Mouse (Mus musculus) cerebellum, adult 9-11 months (tissue): ENCODE results near the gene Mllt3.

ENCODE experiments used
- DNase-seq: peaks from one replicate; pipeline ENCODE4 v3.0.0; 2022

The Mllt3 gene

DNA sequence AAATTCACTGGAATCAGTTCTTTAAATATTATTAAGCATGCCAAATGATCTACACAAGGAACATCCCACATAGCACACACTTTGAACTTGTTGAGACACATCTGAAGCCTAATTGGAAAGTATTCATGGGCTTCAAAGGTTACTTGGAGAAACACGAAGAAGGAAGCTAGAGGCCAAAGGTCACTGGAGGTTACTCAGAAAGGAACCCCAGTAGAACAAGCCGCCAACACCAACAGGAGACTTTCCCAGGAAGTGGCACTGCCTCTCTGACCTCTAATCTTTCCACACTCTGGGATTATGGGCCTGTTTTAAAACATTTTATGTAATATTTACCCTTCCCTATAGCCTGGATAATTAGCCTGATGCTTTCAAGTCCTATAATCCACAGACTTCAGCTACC lies 162.6 kb downstream of the Mllt3 start:
- no peak for DNase-seq

DNA sequence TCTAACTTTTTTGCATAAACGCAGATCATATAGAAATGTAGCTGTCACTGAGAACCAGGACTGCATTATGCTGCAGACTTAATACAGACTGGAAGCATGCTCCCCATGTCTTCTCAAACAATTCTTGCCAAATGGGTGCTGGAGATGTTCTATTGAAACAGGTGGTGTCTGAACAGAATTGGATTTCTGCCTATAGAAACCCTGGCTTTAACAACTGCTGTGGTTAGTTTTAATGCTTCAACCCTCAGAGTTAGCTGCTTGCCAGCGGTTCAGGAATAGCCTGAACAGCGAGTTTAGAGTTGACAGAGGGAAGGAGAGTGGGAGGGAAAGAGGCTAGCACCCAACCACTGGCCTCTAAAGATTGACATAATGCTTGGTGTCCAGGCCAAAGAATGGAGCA lies 166.6 kb downstream of the Mllt3 start:
- DNase-seq = peak; percentile 34

DNA sequence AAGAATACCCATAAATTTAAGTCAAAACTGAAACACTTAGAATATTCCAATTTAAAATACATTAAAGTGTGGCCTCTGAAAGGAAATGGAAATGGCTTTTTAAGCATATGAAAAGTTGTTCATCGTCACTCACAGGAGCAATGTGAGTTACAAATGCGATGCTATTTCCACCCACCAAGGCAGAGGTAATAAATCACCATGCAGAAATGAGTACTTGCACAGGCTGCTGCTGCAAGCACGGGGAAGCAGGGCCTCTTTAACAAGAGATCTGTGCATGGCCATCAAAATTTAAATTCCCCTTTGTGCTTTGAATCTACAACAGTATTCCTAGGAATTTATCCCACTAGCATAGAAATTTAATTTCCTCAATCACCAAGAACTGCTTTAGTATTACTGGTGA lies 167.3 kb downstream of the Mllt3 start:
- no peak for DNase-seq

DNA sequence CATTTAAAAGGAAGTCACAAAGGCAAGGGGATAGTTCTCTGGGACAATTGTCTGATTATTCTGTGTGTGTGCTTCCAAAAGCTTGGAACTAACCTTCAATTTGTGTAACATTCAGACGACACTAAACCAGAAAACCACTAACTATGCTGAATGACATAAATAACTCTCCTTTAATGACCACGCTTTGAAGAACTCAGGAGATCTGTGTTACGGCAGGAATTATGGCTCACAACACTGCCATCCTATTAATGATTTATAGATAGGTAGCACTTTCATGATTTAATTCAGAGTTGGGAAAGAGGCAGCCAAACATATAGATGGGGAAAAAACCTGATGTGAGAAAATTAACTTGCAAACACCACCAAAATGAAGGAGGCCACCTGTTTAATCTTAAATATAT lies 168.1 kb downstream of the Mllt3 start:
- DNase-seq = no peak

DNA sequence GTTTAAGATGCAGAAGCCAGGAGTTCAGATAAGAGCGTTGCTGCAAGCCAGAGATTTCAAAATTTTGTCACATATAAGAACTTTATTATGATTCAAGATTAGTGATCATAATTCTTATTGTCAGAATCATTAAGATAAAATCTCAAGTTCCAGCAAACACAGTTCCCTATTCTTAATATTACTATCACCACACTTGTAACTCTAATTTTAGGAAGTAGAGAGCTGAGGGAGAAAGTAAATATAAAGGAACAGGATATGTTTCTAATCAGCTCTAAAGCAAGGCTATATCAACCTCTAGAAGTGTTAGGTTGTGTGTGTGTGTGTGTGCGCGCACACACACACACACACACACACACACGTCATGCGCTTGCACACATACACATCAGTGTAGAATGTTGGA lies 170.0 kb downstream of the Mllt3 start:
- DNase-seq = no peak

DNA sequence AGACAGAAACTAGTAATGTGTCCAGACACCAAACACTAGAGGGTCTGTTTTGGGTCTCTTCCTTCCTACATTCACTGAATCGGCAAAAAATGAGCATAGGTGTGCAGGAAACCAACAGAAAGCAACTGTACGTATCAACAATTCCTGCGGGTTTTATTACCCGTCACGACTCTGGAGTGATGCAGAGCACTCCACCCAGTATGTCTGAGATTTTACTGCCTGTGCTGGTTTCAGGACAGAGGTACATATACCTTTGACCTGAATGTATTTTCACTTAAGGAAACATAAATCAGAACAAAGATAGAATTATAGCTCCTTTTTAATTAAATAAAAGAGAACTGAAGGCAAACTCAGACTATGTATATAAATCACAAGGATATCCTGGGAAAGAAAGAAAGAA lies 172.4 kb downstream of the Mllt3 start:
- no peak for DNase-seq

DNA sequence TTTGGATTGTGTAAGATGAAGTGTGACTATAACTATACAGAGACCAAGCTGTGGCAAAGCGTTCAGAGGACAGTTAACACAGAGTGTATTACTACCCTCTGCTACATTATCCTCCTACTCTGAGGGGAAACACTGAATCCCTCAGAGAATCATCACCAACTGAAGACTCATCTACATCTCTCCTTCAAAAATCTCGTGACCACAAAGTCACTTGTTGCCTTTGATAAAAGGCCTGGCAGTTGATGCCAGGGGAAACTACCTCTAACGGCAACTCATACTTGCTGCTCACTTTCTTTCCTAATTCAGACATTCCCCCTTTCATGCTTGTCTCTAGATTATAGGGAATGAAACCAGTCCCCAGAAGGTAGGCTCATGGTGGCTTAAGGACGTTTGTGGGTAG lies 174.0 kb downstream of the Mllt3 start:
- no peak for DNase-seq

DNA sequence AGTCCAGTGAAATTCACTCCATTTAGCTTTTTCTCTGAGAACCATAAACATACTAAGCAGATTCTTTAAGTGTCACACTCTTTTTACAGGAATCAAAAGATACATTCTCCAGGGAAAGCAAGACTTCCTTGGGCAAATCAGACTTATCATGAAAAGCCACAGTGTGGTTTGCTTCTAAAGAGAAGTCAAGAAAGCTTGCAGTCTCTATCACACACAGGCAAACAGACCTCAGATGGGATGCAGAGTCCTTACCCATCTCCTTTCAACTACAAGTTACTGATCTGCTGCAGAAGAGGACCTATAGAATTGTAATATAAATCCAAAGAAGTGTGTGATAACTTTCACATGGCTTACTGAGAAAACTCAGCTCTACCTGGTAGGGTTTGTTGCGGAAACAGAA lies 175.2 kb downstream of the Mllt3 start:
- no peak for DNase-seq

DNA sequence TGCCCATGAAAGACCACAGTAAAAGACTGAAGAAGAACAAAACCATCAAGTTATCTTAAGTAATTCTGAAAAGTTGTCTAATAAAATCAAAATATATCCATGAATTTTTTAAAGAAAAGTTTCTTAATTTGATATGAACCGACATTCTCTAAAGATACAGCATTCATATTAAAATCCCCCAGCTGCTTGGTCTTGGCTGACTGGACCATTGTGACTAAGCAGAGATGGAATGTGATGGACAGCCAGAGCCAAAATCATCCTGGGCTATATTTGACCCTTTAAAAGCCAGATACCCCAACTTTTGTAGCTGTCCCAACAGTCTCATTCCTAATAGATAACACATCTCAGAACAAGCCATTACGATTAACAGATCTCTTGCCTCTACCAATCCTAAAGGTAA lies 180.7 kb downstream of the Mllt3 start:
- no peak for DNase-seq

DNA sequence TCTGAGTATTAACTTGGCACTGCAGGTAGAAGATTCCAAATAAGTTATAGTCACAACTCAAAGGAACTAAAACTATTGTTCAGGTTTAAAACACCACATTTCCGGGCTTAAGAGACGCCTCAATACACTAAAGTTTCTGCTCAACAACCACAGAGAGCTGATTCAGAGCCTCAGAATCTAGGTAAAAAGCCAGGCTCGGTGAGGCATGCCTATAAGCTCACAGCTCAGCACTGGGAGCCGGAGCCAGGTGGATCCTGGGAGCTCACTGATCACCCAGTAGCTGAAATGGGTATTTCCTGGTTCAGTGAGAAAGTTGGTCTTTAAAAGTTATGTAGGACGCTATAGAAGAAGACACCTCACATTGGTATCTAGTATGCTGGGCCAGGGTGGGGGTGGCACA lies 183.1 kb downstream of the Mllt3 start:
- no peak for DNase-seq

DNA sequence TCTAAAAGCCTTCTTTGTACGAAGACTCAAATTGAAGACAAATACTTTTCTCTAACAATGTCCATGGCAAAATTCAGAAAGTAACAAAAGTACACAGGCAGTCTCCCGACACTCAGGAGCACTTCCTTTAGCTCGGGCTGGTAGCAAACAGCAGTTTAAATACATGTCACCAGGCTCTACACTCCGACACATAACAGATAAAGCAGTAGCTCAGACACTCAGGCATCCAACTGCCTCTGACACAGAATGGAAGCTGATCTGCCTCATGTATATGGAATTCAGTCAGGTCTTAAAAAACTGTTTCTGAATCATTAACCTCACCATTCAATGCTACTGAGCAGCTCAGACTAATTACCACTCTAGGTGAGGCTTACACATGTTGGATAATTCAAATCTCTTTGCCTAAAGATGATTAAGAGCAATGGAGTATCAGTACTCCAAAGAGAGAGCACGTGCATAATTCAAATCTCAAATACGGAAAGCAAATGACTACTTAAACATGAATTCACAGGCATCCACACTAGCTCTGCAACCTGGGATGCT lies 188.4 kb downstream of the Mllt3 start:
- DNase-seq = no peak

DNA sequence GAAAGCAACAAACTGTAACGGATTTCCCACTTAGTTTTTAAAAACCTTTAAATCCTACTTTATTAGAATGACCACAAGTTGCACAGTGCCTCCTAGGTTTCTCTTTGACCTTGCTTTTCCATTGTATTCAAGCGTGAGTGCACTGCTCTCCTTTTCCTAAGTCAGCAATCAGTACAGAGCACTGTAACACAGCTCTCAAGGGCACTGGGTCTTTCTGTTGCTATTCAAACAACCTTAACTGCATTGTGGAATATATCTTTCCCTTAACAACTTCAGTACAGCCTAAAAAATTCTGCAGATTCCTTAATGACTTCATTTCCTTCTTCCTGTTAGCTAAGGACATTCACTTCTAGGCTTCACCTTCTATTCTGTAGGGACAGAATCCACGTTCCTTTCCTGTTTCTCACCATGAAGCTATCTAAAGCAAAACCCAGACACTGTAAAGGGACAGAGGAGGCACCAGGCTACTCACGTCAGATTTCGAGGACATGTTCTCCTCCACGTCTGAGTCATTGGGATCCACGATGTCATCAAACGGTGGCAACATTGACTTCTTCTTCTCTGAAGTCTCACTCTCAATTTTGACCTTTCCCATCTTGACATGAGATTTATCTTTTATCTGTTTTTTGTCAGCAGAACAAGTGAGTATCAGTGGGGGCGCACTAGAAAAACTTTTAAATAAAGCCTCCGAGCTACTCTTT lies 192.8 kb downstream of the Mllt3 start:
- no peak for DNase-seq

DNA sequence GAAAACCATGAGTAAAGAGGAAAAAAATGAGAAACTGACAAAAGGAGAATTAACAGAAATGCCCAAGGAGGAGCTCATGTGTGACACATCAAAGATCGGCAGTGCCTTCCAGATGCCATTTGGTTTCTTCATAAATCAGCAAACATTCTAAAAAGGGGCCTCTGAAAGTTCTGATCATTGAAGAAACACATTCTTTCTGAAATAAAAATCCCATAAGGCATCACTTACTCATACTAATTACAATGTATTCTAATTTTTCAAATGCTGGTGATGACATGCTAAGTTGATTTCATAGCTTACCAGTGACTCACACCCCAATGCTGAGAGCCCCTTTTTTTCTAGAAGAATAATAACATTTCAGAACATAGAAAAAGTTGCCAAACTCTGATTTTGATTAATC lies 194.4 kb downstream of the Mllt3 start:
- no peak for DNase-seq

DNA sequence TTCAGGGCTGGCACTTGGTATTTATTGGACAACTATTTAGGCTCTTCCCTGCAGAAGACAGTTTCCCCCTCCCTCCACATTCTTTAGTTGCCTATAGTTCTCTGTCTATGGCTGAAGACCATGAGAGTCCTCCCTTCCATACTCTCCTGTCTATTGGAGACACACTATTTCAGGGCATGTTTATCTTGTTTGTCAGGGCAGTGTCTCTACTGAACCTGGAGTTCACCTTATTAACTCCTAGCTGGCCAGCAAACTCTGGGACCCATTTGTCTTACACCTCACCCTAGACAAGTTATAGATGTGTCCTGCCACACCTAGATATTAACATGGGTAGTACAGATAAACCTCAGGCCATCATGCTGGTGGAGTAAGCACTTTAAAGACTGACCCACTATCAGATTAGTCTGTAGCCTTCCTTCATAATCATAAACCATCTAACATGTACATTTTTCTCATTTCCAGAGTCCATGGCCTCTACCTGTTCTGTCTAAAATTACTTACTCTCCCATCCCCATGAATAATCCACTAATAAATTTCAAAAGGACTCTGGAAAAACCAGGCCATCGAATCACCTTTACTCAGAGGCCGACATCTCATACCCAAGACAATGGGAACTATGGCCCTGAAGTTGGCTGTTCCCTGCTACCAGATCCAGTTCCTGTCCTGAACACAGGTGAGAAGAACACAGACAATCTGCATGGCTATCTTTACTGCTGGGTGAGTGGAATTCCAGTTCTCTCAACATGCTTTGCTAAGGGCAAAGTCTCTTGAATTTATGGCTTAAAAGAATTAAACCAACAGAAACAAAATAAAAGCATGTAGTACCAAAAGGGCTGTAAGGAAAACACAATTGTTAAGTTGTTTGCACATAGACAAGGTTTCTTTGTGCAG lies 195.4 kb downstream of the Mllt3 start:
- DNase-seq = no peak

DNA sequence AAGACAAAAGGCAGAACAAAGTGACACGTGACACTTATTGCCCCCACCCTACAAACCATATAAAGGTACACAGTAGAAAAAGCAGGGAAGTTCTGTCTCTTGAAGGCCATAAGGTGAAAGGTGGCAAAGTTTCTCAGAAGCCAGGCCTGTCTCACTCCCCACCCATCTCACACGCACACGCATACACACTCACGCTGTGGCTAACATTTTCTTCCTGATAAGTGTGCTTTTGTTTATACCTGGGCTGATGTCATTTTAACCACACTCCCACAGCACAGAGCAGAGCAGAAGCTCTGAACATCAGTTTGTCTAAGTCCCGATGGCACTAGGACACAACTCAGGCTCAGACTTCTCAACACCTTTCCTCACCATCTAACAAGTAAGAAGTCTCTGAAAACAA lies 196.9 kb downstream of the Mllt3 start:
- no peak for DNase-seq

DNA sequence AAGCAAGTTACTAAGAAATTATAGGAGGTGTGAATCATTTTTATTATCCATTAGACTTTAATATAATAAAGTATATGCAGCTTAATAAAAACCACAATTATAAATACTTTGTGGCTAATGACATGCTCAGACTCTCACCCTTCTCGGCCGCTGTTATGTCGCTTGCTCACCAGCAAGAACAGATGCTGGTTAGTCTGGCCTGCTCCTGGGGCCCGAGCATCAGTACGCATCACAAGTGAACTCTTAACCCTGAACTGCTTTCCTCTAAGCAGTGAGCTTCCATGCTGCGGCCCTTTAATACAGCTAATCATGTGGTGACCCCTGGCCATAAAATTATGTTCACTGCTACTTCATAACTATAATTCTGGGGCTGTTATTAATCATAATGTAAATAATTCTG lies 198.0 kb downstream of the Mllt3 start:
- no peak for DNase-seq

DNA sequence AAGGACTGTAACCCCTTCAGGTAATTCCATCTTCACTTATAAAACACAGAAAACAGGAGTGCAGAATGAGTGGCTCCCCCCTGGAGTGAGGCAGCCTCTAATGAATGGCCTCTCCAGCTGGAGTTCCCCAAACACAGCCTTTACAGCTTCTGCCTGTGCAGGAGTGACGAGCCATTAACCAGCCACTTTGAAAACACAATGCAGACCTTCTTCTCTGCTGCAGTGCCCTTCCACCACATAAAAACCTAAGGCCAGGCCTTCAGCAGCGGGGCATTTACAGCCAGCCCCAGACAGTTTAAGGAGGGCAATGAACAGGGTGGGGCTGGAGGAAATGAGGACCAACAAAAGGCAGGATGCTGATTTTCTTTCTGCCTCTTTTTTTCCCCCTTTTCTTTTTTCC lies 198.9 kb downstream of the Mllt3 start:
- DNase-seq = no peak

DNA sequence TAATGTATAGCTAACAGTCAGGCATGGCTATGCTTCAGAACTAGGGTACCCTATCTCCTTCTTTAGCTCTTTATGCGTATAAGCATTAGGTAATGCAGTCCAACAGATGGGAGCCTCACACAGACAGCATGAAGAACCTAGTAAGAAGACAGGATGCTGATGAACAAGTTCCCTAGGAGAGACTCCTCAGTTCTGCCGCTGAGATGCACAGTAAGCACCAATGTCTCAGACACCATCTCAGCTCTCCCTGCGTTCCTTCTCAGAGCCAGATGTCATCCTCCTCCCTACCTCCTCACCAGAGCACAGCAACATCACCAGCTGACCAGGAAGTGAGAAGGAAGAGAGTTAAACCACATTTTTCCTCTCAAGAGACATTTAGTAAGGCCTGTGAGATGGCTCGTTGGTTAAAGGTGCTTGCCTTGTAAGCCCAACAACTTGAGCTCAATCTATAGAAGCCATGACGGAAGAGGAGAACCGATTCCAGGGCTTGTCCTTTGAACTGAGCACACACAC lies 202.3 kb downstream of the Mllt3 start:
- no peak for DNase-seq

DNA sequence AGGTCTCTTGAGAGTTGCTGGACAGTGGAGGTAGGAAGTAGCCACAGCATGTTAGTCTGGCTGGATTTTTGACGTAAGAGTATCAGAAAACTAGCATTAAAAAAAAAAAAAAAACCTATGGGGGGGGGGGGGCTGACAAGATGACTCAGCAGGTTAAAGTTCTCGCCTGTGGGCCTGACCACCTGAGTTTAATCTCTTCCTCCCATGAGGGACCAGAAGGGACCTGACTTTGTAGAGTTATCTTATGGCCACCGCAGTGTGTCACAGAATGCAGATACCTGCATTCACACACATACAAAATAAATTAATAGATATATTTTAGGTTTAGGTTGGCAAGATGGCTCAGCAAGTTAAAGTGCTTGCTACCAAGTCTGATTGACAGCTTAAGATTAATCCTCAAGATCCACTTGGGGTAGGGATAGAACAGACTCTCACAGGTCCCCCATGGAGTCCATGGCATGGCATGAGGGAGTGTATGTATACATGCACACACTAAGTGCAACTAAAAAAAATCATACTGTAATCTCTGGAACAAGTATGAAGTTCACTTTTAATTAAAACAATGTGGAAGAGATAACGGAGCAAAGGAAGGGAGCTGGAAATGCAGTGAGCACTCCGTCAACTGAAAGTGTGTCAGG lies 203.6 kb downstream of the Mllt3 start:
- no peak for DNase-seq

DNA sequence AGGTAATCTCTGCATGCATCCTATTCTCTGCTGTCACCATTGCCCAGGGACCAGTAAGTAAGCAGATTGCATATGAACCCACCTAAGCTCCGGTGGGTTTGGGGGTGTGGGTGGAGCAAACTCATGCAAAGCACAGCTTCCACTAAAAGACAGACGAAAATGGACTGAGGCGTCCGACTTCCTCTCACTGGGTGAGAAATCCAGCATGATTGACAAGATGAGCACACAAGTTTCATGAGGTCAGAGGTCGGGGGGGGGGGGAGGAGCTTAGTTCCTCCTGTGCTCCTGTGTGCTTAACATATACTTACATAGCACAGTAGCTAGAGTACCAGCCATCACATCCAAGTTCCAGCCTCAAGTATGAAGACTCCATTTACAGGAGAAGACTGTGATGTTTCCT lies 206.8 kb downstream of the Mllt3 start:
- DNase-seq = no peak

DNA sequence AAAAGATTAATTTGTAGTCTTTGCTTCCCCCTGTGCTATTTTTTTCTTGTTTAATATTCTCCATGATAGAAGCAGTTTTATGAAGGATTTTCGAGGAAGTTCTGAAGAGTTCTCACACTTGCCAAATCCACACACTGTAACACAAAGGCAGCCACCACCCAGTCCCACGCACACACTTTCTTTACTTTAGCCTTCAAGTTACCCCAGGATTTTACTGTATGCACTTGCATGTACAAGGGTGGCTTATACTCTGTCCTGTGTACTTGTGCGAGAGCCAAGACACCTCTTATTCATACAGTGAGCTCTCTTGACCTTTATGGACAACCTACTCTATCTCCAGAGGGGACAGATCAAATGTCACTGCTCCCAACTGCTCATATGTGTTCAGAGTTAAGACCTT lies 209.5 kb downstream of the Mllt3 start:
- no peak for DNase-seq

DNA sequence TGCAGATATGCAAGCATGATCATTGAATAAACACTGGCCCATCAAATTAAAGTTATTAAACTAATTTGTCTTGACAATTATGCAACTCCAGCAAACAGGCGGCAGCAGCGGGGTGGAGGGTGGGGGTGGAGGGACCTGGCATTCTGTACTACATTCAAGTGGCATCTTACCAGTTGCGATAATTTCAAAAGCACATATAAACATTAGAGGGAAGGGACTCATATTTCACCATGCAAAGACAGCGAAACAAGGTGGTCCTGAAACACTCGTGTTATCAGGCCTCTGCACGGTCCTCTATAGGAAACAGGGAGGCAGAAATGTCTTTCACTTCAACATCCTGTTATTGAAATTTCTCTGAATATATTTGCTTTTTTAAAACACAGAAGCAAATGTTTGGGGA lies 210.0 kb downstream of the Mllt3 start:
- DNase-seq = no peak

DNA sequence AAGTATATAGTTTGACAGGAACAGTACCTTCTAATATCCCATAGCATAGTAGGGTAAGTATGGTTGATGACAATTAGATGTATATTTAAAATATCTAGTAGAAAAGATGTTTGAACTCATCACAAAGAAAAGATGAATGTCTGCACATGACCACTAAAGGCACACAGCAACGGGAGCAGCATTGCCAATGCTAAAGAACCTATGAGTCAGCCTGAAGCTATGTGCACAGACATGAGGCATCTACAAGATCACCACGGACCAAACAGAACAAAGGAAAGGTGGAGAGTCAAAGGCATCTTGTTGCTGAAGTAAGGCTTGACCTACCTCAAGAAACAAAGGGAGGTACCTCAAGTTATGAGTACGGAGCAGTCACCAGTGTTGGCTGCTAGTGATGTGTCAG lies 212.3 kb downstream of the Mllt3 start:
- DNase-seq = no peak

DNA sequence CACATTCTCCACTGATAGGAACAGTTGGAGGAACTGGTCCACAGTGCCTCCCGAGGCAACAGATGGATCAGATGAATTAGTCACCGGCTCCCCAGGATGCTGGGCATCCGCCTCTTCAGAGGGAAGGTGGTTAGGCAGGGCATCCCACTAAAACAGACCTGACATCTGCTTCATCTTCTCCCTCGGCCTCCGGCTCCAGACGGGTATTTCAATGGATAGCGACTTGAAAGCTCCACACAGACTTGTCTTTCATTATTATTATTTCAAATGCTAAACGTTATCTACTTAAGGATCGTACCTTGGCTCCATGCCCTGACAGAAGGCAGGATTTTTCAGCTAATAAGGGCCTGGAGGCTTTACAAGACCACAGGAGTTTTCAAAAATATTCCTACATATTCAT lies 214.0 kb downstream of the Mllt3 start:
- DNase-seq = peak; percentile 97
